Mouse (Mus musculus) right cerebral cortex, postnatal 10 days (tissue): Measurements from ENCODE around the gene Nav2.

Source experiments
- DNase-seq, 2 experiments: peaks; one replicate each; pipeline ENCODE4 v3.0.0; 2021; ENCODE audit warnings: low spot score in 2 of 2

Gene Nav2

GRCm38 (mm10) chr7:48888751-48889150, 19.8 kb upstream of the Nav2 start:
- no peak for DNase-seq

DNA sequence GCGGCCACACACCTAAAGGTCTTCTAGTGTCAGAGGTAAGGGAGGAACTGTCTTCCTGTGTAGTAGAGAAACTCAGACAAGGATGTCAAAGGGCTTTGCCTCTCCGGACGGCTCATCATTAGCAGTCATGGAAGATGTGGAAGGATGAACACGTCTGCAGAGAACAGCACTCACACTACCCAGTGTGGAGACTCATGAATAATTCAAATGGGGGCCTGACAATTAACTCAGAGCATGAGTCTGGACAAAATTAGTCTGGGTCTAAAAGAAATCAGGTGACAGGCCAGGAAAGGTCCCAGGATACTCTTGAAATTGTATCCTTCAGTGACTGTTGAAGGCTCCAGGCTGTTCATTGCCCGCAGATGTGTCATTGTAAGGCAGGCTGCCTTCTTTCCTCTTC, 17.5 kb upstream of the Nav2 start:
- no peak for DNase-seq

DNA sequence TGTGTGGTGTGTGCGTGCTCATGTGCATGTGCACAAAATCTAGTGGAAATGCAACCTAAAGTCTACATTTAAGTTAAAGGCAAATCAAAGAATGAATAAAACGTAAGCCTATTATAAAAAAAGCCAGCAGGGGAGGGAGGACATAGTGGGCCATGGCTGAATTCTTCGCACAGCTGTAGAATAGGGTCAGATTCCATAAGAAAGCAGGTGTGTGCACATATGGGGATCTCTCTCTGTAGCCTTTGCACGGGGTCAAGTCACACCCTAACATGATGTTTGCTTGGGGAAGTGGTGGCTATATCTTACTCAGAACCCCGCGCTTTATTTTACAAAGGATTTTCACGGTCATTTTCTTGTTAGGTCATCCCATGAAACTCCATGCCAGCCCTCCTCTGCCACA, 15.4 kb upstream of the Nav2 start:
- DNase-seq, result no peak

GRCm38 (mm10) chr7:48894152-48894551, 14.4 kb upstream of the Nav2 start:
- DNase-seq, result peak; percentile 77 to 87

- DNase-seq, result no peak
These were observed 13.8 kb upstream of the Nav2 start for GRCm38 (mm10) chr7:48894763-48895162.

GRCm38 (mm10) chr7:48895475-48895874, 13.0 kb upstream of the Nav2 start:
- DNase-seq, result no peak

GRCm38 (mm10) chr7:48896051-48896450, 12.5 kb upstream of the Nav2 start:
- no peak for DNase-seq

DNA sequence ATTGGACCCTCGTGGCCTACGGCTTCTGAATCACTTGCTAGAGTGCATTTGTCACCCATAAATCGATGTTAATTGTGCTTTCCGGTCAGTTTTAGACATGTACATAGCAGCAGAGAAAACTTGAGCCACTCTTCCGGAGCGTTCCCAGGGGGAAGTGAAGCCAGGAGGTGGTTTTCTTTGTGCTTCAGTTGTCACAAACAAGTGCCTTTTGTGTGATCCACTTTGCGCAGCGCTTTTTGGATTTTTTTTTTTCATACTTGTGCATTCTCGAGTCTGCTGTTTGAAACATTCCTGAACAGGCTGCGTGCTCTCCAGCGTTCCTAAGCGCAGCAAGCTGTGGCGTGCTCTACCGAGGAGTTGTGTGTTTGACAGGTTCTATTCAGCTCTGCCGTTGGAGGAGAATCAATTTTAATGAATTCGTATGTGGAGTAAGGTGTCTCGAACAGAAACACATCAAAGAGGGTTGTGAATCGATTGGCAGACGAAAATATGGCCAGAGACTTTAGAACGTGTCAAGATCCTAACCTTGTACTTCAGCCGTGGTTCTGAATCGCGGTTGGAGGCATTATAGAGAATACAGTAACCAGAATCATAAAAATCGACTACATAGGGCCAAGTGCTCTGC, 10.9 kb upstream of the Nav2 start:
- no peak for DNase-seq

GRCm38 (mm10) chr7:48898416-48898815, 10.1 kb upstream of the Nav2 start:
- DNase-seq, result no peak

DNA sequence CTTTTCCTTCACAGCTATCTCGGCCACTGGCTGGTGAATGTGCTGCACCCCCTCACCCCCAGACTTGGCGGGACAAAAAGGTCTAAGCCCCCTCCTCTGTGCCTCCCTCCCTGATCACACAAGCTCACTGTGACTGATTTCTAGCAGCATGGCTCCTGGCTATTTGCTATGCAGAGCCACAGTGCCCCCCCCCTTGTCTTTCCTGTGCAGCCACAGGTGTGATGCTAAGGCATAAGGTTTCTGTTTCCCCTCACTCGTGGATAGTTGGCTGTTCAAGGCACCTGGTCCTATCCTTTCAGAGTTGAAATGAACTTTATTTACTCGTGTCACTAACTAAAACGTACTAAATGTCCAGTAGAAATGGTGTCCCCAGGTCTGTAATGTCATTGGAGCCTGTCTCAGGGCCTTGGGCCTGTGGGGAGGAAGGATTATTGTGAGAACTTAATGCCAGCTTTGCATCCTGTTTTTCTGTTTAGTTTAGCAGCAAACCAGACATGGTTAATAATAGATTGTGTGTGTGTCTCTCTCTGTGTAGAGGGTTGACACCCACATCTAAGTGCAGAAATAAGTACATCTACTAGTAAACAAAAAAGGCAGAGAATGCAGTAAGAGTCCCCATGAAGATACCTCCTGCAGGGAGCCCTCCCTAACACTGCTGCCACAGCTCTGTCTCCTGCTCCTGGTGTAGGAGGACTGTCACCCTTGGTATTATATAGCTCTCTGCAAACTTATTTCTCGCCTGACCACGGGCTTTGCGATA, 7.9 kb upstream of the Nav2 start:
- DNase-seq, result no peak

DNA sequence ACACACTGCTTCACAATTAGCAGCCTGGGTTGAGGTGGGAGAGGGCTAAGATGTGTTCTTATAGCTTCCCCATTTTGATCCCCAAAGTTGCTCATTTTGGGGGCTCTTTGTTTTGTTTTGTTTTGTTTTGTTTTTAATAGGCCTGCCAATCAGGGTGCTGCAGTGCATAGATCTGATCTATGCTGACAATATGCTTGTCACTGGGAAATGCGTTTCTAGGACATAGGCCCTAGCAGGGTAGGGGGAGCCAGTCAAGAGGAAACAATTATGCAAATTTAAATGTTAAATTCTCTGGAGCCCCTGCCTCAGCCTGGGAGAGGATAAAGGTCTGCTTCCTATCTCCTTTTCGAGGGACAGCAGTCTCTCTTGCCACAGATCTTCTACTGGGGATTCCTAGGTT, 6.1 kb upstream of the Nav2 start:
- no peak for DNase-seq

DNA sequence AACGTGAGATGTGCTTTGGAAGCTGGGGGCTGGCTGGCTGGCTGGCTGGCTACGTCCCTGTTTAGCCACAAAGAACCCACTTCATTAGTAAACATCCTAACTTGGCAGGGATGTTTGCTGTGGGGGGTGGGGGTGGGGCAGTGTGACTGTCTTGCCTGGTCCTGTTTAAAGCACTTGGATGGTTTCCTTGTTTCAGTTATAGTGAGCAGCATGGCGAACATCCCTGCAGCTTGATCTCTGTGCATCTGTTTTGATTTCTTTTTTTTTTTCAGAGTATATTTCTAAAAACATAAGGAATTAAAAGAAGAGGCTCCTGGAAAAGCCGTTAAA, 791 bp downstream of the Nav2 start:
- no peak for DNase-seq

DNA sequence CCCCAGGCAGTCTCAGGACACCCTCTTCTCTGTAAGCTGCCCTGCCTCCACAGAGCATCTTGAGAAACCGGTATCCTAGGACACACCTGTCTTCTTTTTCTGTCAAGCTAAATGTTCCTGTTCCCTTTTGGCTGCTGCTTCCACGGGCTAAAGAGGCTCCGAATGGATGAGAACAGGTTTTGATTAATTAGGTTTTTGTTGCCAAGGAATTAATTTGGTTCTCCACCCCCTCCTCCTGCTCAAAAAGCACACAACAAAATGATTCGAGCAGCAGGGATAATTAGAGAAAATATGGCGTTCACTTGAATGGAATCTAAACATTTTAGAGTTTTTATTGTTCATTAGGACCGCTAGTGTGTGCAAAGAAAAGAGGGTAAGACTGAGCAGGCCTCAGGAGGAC, 1.8 kb downstream of the Nav2 start:
- DNase-seq, result no peak

DNA sequence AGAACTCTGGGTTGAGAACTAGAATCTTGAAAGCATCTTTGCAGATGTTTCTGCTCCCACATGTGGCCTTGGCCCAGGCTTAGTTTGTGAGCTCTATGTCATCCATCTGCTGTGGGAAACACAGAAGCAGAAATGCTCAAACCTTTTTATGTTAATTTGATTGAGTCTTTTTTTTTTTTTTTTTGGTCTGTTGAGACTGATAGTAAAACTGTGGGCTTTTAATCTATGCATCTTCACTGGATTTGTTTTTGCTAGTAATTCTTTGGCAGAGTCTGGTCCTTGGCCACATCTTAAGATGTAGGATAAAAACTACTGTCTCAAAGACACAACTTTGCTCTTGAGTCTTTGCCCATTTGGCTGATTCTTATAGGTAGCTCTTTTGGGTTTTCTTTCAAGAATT, 2.6 kb downstream of the Nav2 start:
- DNase-seq, result no peak

GRCm38 (mm10) chr7:48914630-48915506, 6.4 kb downstream of the Nav2 start:
- DNase-seq, result no peak

DNA sequence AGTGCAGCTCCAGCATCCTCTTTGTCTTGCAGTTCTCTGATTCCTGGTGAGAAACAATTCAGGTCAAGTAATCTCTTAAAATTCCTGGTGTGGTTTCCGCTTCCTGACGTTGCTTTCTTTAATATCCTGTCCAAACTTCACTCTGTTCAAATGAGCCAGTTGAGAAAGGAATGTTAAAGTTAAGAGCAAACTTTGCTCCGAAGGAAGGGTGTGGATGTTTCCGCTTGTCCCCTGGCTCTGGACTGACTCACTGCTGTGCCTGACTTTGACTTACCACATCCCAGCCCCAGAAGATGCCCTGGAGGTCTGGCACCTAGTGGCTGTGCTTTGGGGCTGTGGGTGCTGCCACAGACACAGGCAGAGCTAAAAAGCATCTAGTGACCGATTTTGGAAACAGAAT, 8.9 kb downstream of the Nav2 start:
- no peak for DNase-seq

GRCm38 (mm10) chr7:48917988-48918387, 9.5 kb downstream of the Nav2 start:
- DNase-seq, result no peak

DNA sequence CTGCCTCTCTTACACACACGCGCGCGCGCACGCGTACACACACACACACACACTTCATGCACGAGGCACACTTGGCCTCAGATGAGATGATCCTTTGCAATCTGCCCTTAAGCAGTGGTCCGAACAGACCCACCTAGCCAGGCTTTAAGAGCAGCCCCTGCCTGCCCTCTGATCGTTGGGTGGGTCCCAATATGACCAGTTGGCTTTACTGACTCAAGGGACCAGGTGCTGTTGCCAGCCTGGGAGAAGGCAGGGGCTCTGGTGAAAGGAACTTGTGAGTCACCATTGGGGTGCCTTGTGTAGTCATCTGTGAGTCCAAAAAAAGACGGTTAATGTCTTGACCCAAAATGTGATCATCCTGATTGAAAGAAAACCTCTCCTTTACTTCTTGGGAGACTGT, 9.9 kb downstream of the Nav2 start:
- no peak for DNase-seq

DNA sequence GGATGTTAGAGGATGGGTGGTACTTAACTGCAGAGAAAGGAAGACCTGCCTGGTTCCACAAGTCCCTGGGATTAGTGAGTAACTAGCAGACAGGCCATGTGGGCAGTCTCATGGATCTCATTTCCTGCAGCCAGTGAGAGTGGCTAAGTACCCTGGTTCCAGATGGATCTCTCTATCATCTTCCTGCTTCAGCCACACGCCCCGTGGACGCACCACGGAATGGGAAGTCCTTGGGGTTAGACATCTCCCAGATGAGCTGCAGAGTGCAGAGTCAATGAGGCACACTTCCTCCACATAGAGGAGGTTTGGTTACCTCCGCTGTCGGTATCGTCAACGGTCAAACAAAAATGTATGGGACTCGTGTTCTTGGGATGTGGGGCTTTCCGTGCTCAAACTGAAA, 15.1 kb downstream of the Nav2 start:
- DNase-seq, result no peak

GRCm38 (mm10) chr7:48925214-48925613, 16.7 kb downstream of the Nav2 start:
- no peak for DNase-seq

DNA sequence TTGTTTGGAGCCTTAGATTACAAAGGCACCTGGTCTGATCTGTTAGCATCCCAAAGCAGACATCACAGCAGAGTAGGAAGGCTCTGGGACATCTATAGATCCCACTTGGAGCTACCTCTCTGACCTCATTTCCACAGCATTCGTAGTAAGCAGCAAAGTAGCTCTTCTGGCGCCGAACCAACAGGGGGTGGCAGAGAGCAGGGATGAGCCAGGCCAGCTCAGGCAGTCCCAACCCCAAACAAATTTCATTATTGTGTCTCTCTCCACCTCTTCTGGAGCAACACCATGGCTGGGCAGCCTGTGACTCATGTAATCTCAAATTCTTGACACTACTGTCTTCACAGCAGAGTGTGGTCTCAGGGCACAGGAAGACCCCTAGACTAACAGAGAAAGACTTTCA, 19.8 kb downstream of the Nav2 start:
- peak; percentile 45 to 75 for DNase-seq

- DNase-seq, result peak; percentile 76 to 78
These were observed 21.9 kb downstream of the Nav2 start for GRCm38 (mm10) chr7:48930399-48930798.

- no peak for DNase-seq
These were observed 23.6 kb downstream of the Nav2 start for GRCm38 (mm10) chr7:48932138-48932537.
